Mouse (Mus musculus): ENCODE measurements around the gene Clint1.

DNA sequence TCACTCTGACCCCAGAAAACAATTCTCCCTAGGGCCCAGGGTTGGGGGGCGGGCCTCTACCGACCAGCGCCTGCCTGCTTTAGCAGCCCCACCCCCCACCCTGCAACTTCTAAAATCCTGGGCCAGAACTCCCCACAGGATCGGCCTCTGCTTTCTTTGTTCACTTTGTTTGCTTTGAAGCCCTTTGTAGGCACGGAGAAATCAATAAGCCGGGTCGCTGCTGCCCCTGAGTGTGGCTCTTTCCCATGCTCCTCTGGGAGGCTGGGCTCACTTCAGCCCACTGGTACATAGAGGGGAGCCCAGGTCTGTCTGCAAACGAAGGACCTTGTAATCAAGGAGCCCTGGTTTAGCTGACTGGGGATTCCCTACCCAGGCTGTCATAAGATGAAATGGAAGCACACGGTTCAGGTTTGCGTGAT, 69.6 kb downstream of the Clint1 start:
- TF ChIP-seq POLR2A (IDR thresholded peaks at IDR 0.05; ENCODE audit: borderline replicate concordance, control insufficient read depth, low read depth, low read length) = no peak
- no peak for TF ChIP-seq CTCF (IDR thresholded peaks at IDR 0.05; ENCODE audit: control insufficient read depth, insufficient read depth, low read length)

All from bone marrow, adult 2 months (tissue).